Mouse (Mus musculus): ENCODE measurements around the gene Gtf3c5. TPM values are rescaled to one million over a fixed set of nuclear protein-coding genes. Genes with fewer than 3 reads are reported as not detected.
A peak's percentile ranks its signal among the peaks of the same experiment; 100 is the strongest.

Gene Gtf3c5
- total RNA-seq, 4 experiments from 2014 or later: 18.0 to 19.4 (median 19.2) TPM

GRCm38 (mm10) chr2:28607341-28608165 is 24.0 kb upstream of the Gtf3c5 start:
- no peak for DNase-seq (ENCODE audit: low spot score in 2 of 2)

GRCm38 (mm10) chr2:28606601-28607340 is 23.2 kb upstream of the Gtf3c5 start:
- no peak for DNase-seq (ENCODE audit: low spot score in 2 of 2)

- DNase-seq (ENCODE audit: low spot score in 2 of 2): no peak
These were observed 22.4 kb upstream of the Gtf3c5 start for GRCm38 (mm10) chr2:28605789-28606541.

GRCm38 (mm10) chr2:28603542-28603941 is 20.0 kb upstream of the Gtf3c5 start:
- DNase-seq (ENCODE audit: low spot score in 2 of 2): no peak

- no peak for DNase-seq (ENCODE audit: low spot score in 2 of 2)
These were observed 18.4 kb upstream of the Gtf3c5 start for GRCm38 (mm10) chr2:28601720-28602590.

- DNase-seq (ENCODE audit: low spot score in 2 of 2): no peak
These were observed 16.0 kb upstream of the Gtf3c5 start for GRCm38 (mm10) chr2:28599569-28599900.

GRCm38 (mm10) chr2:28598692-28599568 is 15.4 kb upstream of the Gtf3c5 start:
- DNase-seq (ENCODE audit: low spot score in 2 of 2): no peak

- DNase-seq (ENCODE audit: low spot score in 2 of 2): no peak
These were observed 14.4 kb upstream of the Gtf3c5 start for GRCm38 (mm10) chr2:28597733-28598547.

GRCm38 (mm10) chr2:28596998-28597397 is 13.4 kb upstream of the Gtf3c5 start:
- no peak for DNase-seq (ENCODE audit: low spot score in 2 of 2)

- DNase-seq (ENCODE audit: low spot score in 2 of 2): no peak
These were observed 12.5 kb upstream of the Gtf3c5 start for GRCm38 (mm10) chr2:28596021-28596420.

- DNase-seq (ENCODE audit: low spot score in 2 of 2): no peak
These were observed 9.3 kb upstream of the Gtf3c5 start for GRCm38 (mm10) chr2:28592809-28593208.

- no peak for DNase-seq (ENCODE audit: low spot score in 2 of 2)
These were observed 7.9 kb upstream of the Gtf3c5 start for GRCm38 (mm10) chr2:28591479-28591878.

GRCm38 (mm10) chr2:28588574-28588973 is 5.0 kb upstream of the Gtf3c5 start:
- DNase-seq (ENCODE audit: low spot score in 2 of 2): no peak

- no peak for DNase-seq (ENCODE audit: low spot score in 2 of 2)
These were observed 2.2 kb upstream of the Gtf3c5 start for GRCm38 (mm10) chr2:28585730-28586129.

- peak; percentile 51 to 60 for DNase-seq (ENCODE audit: low spot score in 2 of 2)
These were observed 1.6 kb upstream of the Gtf3c5 start for GRCm38 (mm10) chr2:28585043-28585571.

- DNase-seq (ENCODE audit: low spot score in 2 of 2): peak; percentile 82 to 94
These were observed 751 bp downstream of the Gtf3c5 start for GRCm38 (mm10) chr2:28582647-28583353.

GRCm38 (mm10) chr2:28578003-28578402 is 5.5 kb downstream of the Gtf3c5 start:
- DNase-seq (ENCODE audit: low spot score in 2 of 2): no peak

- DNase-seq (ENCODE audit: low spot score in 2 of 2): no peak
These were observed 6.7 kb downstream of the Gtf3c5 start for GRCm38 (mm10) chr2:28576815-28577214.

Measured in left cerebral cortex, adult 8-10 months (tissue).